Mouse (Mus musculus) ES-E14 (cell line): ENCODE data around the gene Fcer1g. TPM values are rescaled to one million over a fixed set of nuclear protein-coding genes. Genes with fewer than 3 reads are reported as not detected.

Experiments used
- DNase-seq: peaks from one replicate; pipeline ENCODE4 v3.0.0-alpha.2; 2013; ENCODE audit warnings: low read depth, low spot score
- H3K27ac ChIP-seq: 2 replicates; pipeline ENCODE4 v1.5.1; 2012; ENCODE audit warnings: low read depth, mild to moderate bottlenecking, low read length, moderate library complexity, mixed read lengths; ENCODE audit not compliant: poor library complexity, insufficient read depth, severe bottlenecking
- H3K36me3 ChIP-seq: 2 replicates; pipeline ENCODE4 v1.6.1; 2012; ENCODE audit warnings: mild to moderate bottlenecking, low read length, moderate library complexity, mixed read lengths; ENCODE audit not compliant: control insufficient read depth, poor library complexity, insufficient read depth, severe bottlenecking
- H3K4me1 ChIP-seq, 2 experiments: fragments of 150-350 bp in 1 of 2; sonication (generic) in 1 of 2; 2 replicates each; pipeline ENCODE4 v1.6.1; 2012; ENCODE audit warnings: low read length in 2 of 2, mild to moderate bottlenecking in 1 of 2, mixed read lengths in 1 of 2; ENCODE audit not compliant: control insufficient read depth in 2 of 2, insufficient read depth in 2 of 2, poor library complexity in 1 of 2
- H3K4me3 ChIP-seq, 2 experiments: fragments of 150-350 bp in 1 of 2; sonication (generic) in 1 of 2; 2 replicates each; pipeline ENCODE4 v1.5.1; 2012; ENCODE audit warnings: low read length in 2 of 2, low read depth in 1 of 2, mild to moderate bottlenecking in 1 of 2, mixed read lengths in 1 of 2; ENCODE audit not compliant: insufficient read depth in 1 of 2, poor library complexity in 1 of 2, severe bottlenecking in 1 of 2
- H3K9ac ChIP-seq: 2 replicates; pipeline ENCODE4 v1.6.1; 2012; ENCODE audit warnings: low read depth, mild to moderate bottlenecking, low read length, mixed read lengths; ENCODE audit not compliant: poor library complexity, insufficient read depth, severe bottlenecking
- H3K9me3 ChIP-seq: fragments of 150-350 bp; sonication (generic); 2 replicates; pipeline ENCODE4 v1.6.1; 2012; ENCODE audit warnings: low read depth, mild to moderate bottlenecking, low read length; ENCODE audit not compliant: control insufficient read depth, insufficient read depth
- CHD2 ChIP-seq: IDR thresholded peaks from 2 replicates; pipeline ENCODE4 v1.6.1; 2014; ENCODE audit warnings: mild to moderate bottlenecking, low read depth, low read length, inconsistent platforms
- HCFC1 ChIP-seq: IDR thresholded peaks from 2 replicates; pipeline ENCODE4 v1.6.1; 2012; ENCODE audit warnings: low read length, inconsistent platforms, borderline replicate concordance; ENCODE audit not compliant: insufficient read depth
- MAFK ChIP-seq: IDR thresholded peaks from 2 replicates; pipeline ENCODE4 v1.6.1; 2014; ENCODE audit warnings: mild to moderate bottlenecking, low read depth, low read length, inconsistent platforms; ENCODE audit not compliant: insufficient read depth
- ZC3H11A ChIP-seq: IDR thresholded peaks from 2 replicates; pipeline ENCODE4 v1.6.1; 2012; ENCODE audit warnings: low read depth, mild to moderate bottlenecking, inconsistent platforms, low read length, borderline replicate concordance
- ZNF384 ChIP-seq: IDR thresholded peaks from 2 replicates; pipeline ENCODE4 v1.6.1; 2012; ENCODE audit warnings: low read depth, low read length, inconsistent platforms
- in situ Hi-C, 2 experiments: fragments of 600-800 bp; cut with MboI; formaldehyde crosslinking; loops; one replicate each; pipeline ENCODE4 v1.15.1; 2025; ENCODE audit warnings: low sequenced_read_pairs in 2 of 2, inconsistent platforms in 1 of 2; ENCODE audit not compliant: unreplicated experiment in 2 of 2
- total RNA-seq: library from RNA; depleted of rRNA; stranded (reverse); fragments of 300-350 nt; gene quantifications from 2 replicates; pipeline ENCODE4 v1.2.3, GENCODE M21; 2012

The Fcer1g gene
- total RNA-seq, 1 experiment = 0.62 TPM

GRCm38 (mm10) chr1:171205704-171206493 is 28.3 kb downstream of the Fcer1g start:
- Histone ChIP-seq H3K4me3 (no peak overlapping the region), H3K4me1 (no peaks in the 10 kb centered on the region), H3K9ac (no peak overlapping the region), H3K36me3 (no peaks in the 10 kb centered on the region), H3K27ac (no peak overlapping the region), H3K9me3 (no peaks in the 10 kb centered on the region)
- in situ Hi-C loops = no loop called here
- DNase-seq = no peak
- TF ChIP-seq CHD2 (no peak), HCFC1 (no peak), ZNF384 (no peak), ZC3H11A (no peak), MAFK (no peak)

DNA sequence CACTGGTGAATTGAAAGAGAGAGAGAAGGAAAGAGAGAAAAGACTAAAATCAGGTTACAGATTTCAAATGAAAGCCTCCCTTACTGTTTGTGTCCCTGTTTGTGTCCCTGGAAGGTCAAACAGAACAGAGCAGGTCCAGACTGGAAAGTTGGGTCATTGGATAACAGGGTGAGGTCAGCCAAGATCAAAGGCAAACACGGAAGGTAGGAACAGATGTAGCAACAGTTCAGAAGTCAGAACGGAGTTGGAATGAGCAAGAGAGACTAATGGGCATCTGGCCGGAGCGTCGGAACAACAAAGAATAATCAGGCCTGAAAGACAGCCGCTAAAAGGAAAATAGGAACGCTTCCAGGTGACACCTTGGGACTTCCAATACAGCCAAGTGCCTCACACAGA is 29.9 kb downstream of the Fcer1g start:
- Histone ChIP-seq H3K4me3 (no peak overlapping the region), H3K36me3 (no peaks in the 10 kb centered on the region), H3K9me3 (no peaks in the 10 kb centered on the region), H3K9ac (no peak overlapping the region), H3K4me1 (no peaks in the 10 kb centered on the region), H3K27ac (no peak overlapping the region)
- in situ Hi-C loops = no loop called here
- no peak for TF ChIP-seq HCFC1
- no peak for TF ChIP-seq MAFK
- no peak for TF ChIP-seq CHD2
- no peak for TF ChIP-seq ZC3H11A
- no peak for TF ChIP-seq ZNF384
- no peak for DNase-seq

GRCm38 (mm10) chr1:171203471-171204248 is 30.5 kb downstream of the Fcer1g start:
- H3K27ac ChIP-seq = no peak overlapping the region
- DNase-seq = no peak
- in situ Hi-C loops = no loop called here

DNA sequence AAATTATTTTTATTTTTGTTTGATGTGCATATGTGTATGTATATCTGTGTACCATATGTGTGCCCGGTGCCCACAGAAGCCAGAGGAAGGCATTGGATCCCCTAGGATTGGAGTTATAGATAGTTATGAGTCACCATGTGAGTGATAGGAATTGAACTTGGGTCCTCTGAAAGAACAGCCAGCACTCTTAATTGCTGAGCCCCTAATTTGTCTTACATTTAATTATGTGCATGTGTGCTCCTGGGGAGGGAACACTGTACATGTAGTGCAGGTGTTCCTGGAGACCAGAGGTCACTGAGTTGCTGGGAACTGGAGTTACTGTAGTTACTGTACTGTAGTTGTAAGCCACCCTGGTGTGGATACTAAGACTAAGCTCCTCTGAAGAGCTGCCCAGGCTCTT is 33.4 kb downstream of the Fcer1g start:
- no peaks in the 10 kb centered on the region for H3K9me3 ChIP-seq
- H3K36me3 ChIP-seq = no peaks in the 10 kb centered on the region
- TF ChIP-seq HCFC1 (no peak), MAFK (no peak), CHD2 (no peak), ZNF384 (no peak), ZC3H11A (no peak)
- H3K27ac ChIP-seq = no peak overlapping the region
- DNase-seq = no peak
- H3K4me3 ChIP-seq = no peak overlapping the region
- in situ Hi-C loops = no loop called here
- H3K9ac ChIP-seq = no peak overlapping the region
- H3K4me1 ChIP-seq = peaks cover 0 to 2% of the 10 kb centered on the region in 2 experiments; a peak in 1 of 4 replicates

More at GRCm38 (mm10) chr1:171203471-171204248, 30.5 kb downstream of the Fcer1g start:
- H3K9ac ChIP-seq = no peak overlapping the region
- H3K36me3 ChIP-seq = no peaks in the 10 kb centered on the region
- TF ChIP-seq CHD2 = no peak
- TF ChIP-seq MAFK = no peak
- TF ChIP-seq HCFC1 = no peak
- TF ChIP-seq ZC3H11A = no peak
- TF ChIP-seq ZNF384 = no peak
- no peaks in the 10 kb centered on the region for H3K9me3 ChIP-seq
- H3K4me3 ChIP-seq = no peak overlapping the region
- no peaks in the 10 kb centered on the region for H3K4me1 ChIP-seq
